Mouse (Mus musculus): ENCODE data around the gene Enkd1. TPM values are rescaled to one million over a fixed set of nuclear protein-coding genes. Genes with fewer than 3 reads are reported as not detected.

Gene Enkd1
- total and polyA plus RNA-seq, 3 experiments: 22.0 to 42.6 TPM; not detected in 1

DNA sequence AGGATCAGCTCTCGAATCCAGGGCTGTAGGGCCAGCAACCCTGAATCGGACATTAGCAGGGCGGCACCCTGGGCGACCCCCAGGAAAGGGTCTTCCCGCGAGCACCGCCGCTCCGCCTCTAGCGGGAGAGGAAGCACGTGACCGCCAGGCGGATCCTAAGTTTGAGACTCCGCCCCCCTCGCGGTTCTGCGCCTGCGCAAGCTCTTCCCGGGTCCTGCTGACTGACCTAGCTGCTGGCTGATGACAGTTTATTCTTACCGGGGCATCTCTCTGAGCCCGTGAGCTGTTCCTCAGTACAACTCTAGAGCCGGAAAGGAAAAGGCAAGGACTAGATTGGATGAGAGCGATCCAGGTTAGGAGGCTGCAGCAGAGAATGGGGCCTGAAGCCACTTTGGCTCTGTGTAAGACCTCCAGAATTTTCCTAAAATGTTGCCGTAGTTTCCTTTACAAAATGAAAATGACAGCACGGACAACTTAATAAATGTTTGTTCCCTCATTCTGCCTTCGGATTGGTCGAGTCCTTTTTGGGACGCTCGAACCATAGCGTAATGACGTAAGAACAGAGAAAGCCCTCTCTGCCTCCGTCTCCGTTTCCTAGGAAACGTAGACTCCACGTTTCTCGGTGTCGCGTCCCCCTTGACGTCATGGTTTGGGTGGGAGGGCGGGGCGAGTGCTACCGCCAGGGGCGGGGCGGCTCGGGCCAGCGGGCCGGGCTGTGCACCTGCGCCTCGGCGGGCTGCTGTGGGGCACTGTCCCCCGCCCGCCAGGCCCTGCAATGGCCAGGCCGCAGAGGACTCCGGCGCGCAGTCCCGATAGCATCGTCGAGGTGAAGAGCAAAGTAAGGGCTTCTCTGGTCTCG lies 6.8 kb downstream of the Enkd1 start, which contains the start of the genes Acd and Pard6a:
Gene Acd (minus strand): TSS at position 137 of the 859 bp plus-strand sequence.
Gene Pard6a (plus strand): TSS at position 183 of the 859 bp plus-strand sequence.
- no peaks in the 10 kb centered on the region for H3K9me3 ChIP-seq (replicated peaks; ENCODE audit: insufficient read depth, low read length)
- H3K36me3 ChIP-seq (ENCODE audit: control insufficient read depth in 1 of 2, insufficient read depth in 2 of 2, low read length in 2 of 2): peaks cover 0 to 3% of the 10 kb centered on the region in 2 experiments; a peak in 2 of 4 replicates
- peak; percentile 95 for DNase-seq (ENCODE audit: low read depth, low spot score)
- peak within 1 kb of the TSS; percentile 95 for H3K27ac ChIP-seq (ENCODE audit: control insufficient read depth, low read depth, low read length)
- peaks cover 5% of the 10 kb centered on the region for H3K79me2 ChIP-seq (ENCODE audit: control insufficient read depth, insufficient read depth, low read length, poor library complexity)
- H3K27me3 ChIP-seq (ENCODE audit: control insufficient read depth in 1 of 2, insufficient read depth in 2 of 2, low read length in 2 of 2): no peaks in the 10 kb centered on the region
- H3K9ac ChIP-seq (ENCODE audit: control insufficient read depth, low read depth, low read length, poor library complexity, severe bottlenecking): peak within 1 kb of the TSS; percentile 92
- H3K4me3 ChIP-seq (ENCODE audit: control insufficient read depth in 1 of 2, insufficient read depth in 1 of 2, low read depth in 2 of 2, low read length in 2 of 2): peak within 1 kb of the TSS; percentile 80 to 95
- peaks cover 2 to 10% of the 10 kb centered on the region in 2 experiments; a peak in 3 of 4 replicates for H3K4me1 ChIP-seq (ENCODE audit: control insufficient read depth in 1 of 2, insufficient read depth in 2 of 2, low read length in 2 of 2)
- TF ChIP-seq CHD2 (IDR thresholded peaks at IDR 0.05; ENCODE audit: low read length) (no peak), NELFE (IDR thresholded peaks at IDR 0.05; ENCODE audit: low read depth, low read length) (peak; percentile 84), CTCF (IDR thresholded peaks at IDR 0.05 in 2 of 3, conservative IDR thresholded peaks at IDR 0.05 in 1 of 3; ENCODE audit: control insufficient read depth in 1 of 3, insufficient read depth in 1 of 3, low read depth in 2 of 3, low read length in 3 of 3, poor library complexity in 1 of 3, severe bottlenecking in 1 of 3) (no peak), BHLHE40 (IDR thresholded peaks at IDR 0.05; ENCODE audit: borderline replicate concordance, low read depth, low read length) (0 out of 2 replicates have a peak, but pooled peaks have one; percentile 43), KAT2A (conservative IDR thresholded peaks at IDR 0.05; ENCODE audit: low read depth, low read length) (no peak), CHD1 (IDR thresholded peaks at IDR 0.05; ENCODE audit: low read depth, low read length) (peak; percentile 96; the same call in 1 of the 2 replicates), SMC3 (IDR thresholded peaks at IDR 0.05; ENCODE audit: low read depth, low read length) (peak; percentile 4; the same call in 1 of the 2 replicates), E2F4 (IDR thresholded peaks at IDR 0.05; ENCODE audit: borderline replicate concordance, low read depth, low read length) (0 out of 2 replicates have a peak, but pooled peaks have one; percentile 49), ELF1 (IDR thresholded peaks at IDR 0.05; ENCODE audit: low read depth, low read length) (peak; percentile 29; the same call in 1 of the 2 replicates), MAZ (IDR thresholded peaks at IDR 0.05; ENCODE audit: low read depth, low read length) (peak; percentile 41; the same call in 1 of the 2 replicates), POLR2AphosphoS5 (IDR thresholded peaks at IDR 0.05; ENCODE audit: borderline replicate concordance, low read depth, low read length) (no peak), ZC3H11A (IDR thresholded peaks at IDR 0.05; ENCODE audit: low read depth, low read length) (no peak), UBTF (IDR thresholded peaks at IDR 0.05; ENCODE audit: borderline replicate concordance, insufficient read depth, low read depth, low read length) (no peak), ZNF384 (IDR thresholded peaks at IDR 0.05; ENCODE audit: low read depth, low read length) (no peak), GATA1 (IDR thresholded peaks at IDR 0.05; ENCODE audit: low read depth, low read length) (no peak), MXI1 (IDR thresholded peaks at IDR 0.05; ENCODE audit: low read depth, low read length) (peak; percentile 76), TAL1 (IDR thresholded peaks at IDR 0.05; ENCODE audit: low read length) (no peak), JUND (IDR thresholded peaks at IDR 0.05; ENCODE audit: low read depth, low read length) (no peak), POLR2A (IDR thresholded peaks at IDR 0.05; ENCODE audit: control insufficient read depth in 1 of 2, insufficient read depth in 1 of 2, low read depth in 1 of 2, low read length in 2 of 2, poor library complexity in 1 of 2) (peak in 1 of 2 experiments; percentile 74; a peak in 3 of 4 replicates), RCOR1 (IDR thresholded peaks at IDR 0.05; ENCODE audit: low read depth, low read length) (no peak), MEF2A (IDR thresholded peaks at IDR 0.05; ENCODE audit: extremely low read depth, insufficient replicate concordance, low read depth, low read length, poor library complexity, severe bottlenecking) (no peak), USF1 (IDR thresholded peaks at IDR 0.05; ENCODE audit: low read depth, low read length) (peak; percentile 97), USF2 (IDR thresholded peaks at IDR 0.05; ENCODE audit: borderline replicate concordance in 1 of 2, insufficient read depth in 1 of 2, low read depth in 1 of 2, low read length in 2 of 2) (peak; percentile 34 to 75), MYB (IDR thresholded peaks at IDR 0.05; ENCODE audit: low read depth, low read length) (no peak), HCFC1 (IDR thresholded peaks at IDR 0.05; ENCODE audit: low read depth, low read length) (peak; percentile 72; the same call in 1 of the 2 replicates), RAD21 (IDR thresholded peaks at IDR 0.05; ENCODE audit: low read depth, low read length) (no peak), MAX (IDR thresholded peaks at IDR 0.05; ENCODE audit: low read length) (peak; percentile 91), TCF12 (IDR thresholded peaks at IDR 0.05; ENCODE audit: low read depth, low read length) (peak; percentile 31; the same call in 1 of the 2 replicates), TBP (IDR thresholded peaks at IDR 0.05; ENCODE audit: low read depth, low read length) (peak; percentile 56), GABPA (IDR thresholded peaks at IDR 0.05; ENCODE audit: low read depth, low read length) (no peak), EP300 (IDR thresholded peaks at IDR 0.05; ENCODE audit: low read depth in 1 of 2, low read length in 2 of 2) (no peak), ZMIZ1 (IDR thresholded peaks at IDR 0.05; ENCODE audit: low read depth, low read length) (0 out of 2 replicates have a peak, but pooled peaks have one; percentile 39), MYC (IDR thresholded peaks at IDR 0.05; ENCODE audit: low read depth, low read length) (no peak; the same call in 1 of the 2 replicates), ETS1 (IDR thresholded peaks at IDR 0.05; ENCODE audit: low read depth, low read length) (peak; percentile 41; the same call in 1 of the 2 replicates), MAFK (IDR thresholded peaks at IDR 0.05; ENCODE audit: borderline replicate concordance, low read depth, low read length) (no peak)

All from MEL (cell line).